Mouse (Mus musculus) heart, postnatal 0 days (tissue): ENCODE data around the gene Fmo1.

Experiments used
- CTCF ChIP-seq: IDR thresholded peaks from 2 replicates; pipeline ENCODE4 v1.5.1; 2016; ENCODE audit warnings: antibody characterized with exemption, control low read depth, low read depth
- EP300 ChIP-seq: IDR thresholded peaks from 2 replicates; pipeline ENCODE4 v1.6.1; 2016; ENCODE audit warnings: antibody characterized with exemption, low read depth

- TF ChIP-seq CTCF (no peak), EP300 (no peak)
These were observed 57.9 kb downstream of the Fmo1 start for GRCm38 (mm10) chr1:162808541-162808940.
